Mouse (Mus musculus) small intestine, adult 2 months (tissue): ENCODE results near the gene Phka2. TPM values are rescaled to one million over a fixed set of nuclear protein-coding genes. Genes with fewer than 3 reads are reported as not detected.

Experiments used
- H3K27ac ChIP-seq: fragments of 200-500 bp; 2 replicates; pipeline ENCODE4 v1.5.1; 2012; ENCODE audit warnings: low read depth, low read length, control low read depth, inconsistent platforms; ENCODE audit not compliant: insufficient read depth
- H3K27me3 ChIP-seq: fragments of 200-500 bp; 2 replicates; pipeline ENCODE4 v1.6.1; 2012; ENCODE audit warnings: mild to moderate bottlenecking, moderate library complexity, low read length, inconsistent platforms; ENCODE audit not compliant: control insufficient read depth, insufficient read depth
- H3K36me3 ChIP-seq: fragments of 200-500 bp; 2 replicates; pipeline ENCODE4 v1.6.1; 2012; ENCODE audit warnings: mild to moderate bottlenecking, low read length, control low read depth, inconsistent platforms; ENCODE audit not compliant: control insufficient read depth, insufficient read depth
- H3K4me1 ChIP-seq: fragments of 200-500 bp; 2 replicates; pipeline ENCODE4 v1.6.1; 2012; ENCODE audit warnings: low read length, inconsistent platforms, mixed read lengths; ENCODE audit not compliant: control insufficient read depth, insufficient read depth, insufficient read length
- H3K4me3 ChIP-seq: fragments of 200-500 bp; 2 replicates; pipeline ENCODE4 v1.5.1; 2012; ENCODE audit warnings: low read depth, mild to moderate bottlenecking, control low read depth, inconsistent platforms, low read length, moderate library complexity
- CTCF ChIP-seq: fragments of 200-500 bp; IDR thresholded peaks from 2 replicates; pipeline ENCODE4 v1.5.1; 2012; ENCODE audit warnings: low read depth, mild to moderate bottlenecking, control low read depth, inconsistent platforms, low read length, moderate library complexity, mixed read lengths; ENCODE audit not compliant: insufficient replicate concordance, insufficient read length; ENCODE audit errors: extremely low read depth
- POLR2A ChIP-seq: fragments of 200-500 bp; IDR thresholded peaks from 2 replicates; pipeline ENCODE4 v1.6.1; 2012; ENCODE audit warnings: low read depth, mild to moderate bottlenecking, control low read depth, inconsistent platforms, low read length, moderate library complexity
- WGBS: fragments of 180-500 bp; shearing (Covaris S2); methylation state at CpG from one replicate; pipeline ENCODE4 v1.1.7; 2018; 5-methylcytosine and 5-hydroxymethylcytosine counted together
- polyA plus RNA-seq: library from polyadenylated mRNA; depleted of rRNA; stranded (reverse); fragments of >200 nt; gene quantifications from 2 replicates; pipeline ENCODE4 v1.2.3, GENCODE M21; 2012

The Phka2 gene
- polyA plus RNA-seq, 1 experiment = 3.1 TPM

GRCm38 (mm10) chrX:160583589-160583988 is 81.6 kb downstream of the Phka2 start:
- no peaks in the 10 kb centered on the region for H3K27me3 ChIP-seq
- 82% methylated on average over 5 of the region's 5 CpGs for WGBS
- no peak for TF ChIP-seq CTCF
- TF ChIP-seq POLR2A = no peak
- H3K4me3 ChIP-seq = no peak overlapping the region
- no peak overlapping the region for H3K27ac ChIP-seq
- 0 out of 2 replicates have a peak, but pooled peaks cover under 1% of the 10 kb centered on the region for H3K36me3 ChIP-seq
- no peaks in the 10 kb centered on the region for H3K4me1 ChIP-seq

- no peaks in the 10 kb centered on the region for H3K4me1 ChIP-seq
- WGBS = 87% methylated on average over 4 of the region's 4 CpGs
- TF ChIP-seq POLR2A (no peak), CTCF (no peak)
- no peaks in the 10 kb centered on the region for H3K27me3 ChIP-seq
- H3K36me3 ChIP-seq = no peaks in the 10 kb centered on the region
- no peak overlapping the region for H3K4me3 ChIP-seq
- H3K27ac ChIP-seq = no peak overlapping the region
Measured at GRCm38 (mm10) chrX:160584148-160584838, 82.3 kb downstream of the Phka2 start.

DNA sequence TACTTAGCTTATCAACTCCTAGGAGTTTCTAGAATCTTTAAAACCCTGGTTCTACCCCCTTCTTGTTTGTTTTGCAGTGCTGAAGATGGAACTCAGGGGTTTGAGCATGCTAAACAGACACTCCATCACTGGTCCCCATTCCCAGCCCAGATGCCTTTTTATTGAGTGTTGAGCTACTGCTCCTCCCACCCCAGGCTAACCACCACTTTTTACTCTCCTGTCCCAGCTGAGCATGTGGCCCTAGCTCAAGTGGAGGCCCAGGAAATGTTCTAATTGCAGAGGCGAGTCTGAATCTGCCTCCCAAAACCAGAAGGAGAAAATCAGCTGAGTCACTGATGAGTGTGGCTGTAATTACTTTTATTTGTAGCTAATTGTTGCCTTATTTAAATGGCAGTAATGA is 83.1 kb downstream of the Phka2 start:
- no peak for TF ChIP-seq POLR2A
- no peak for TF ChIP-seq CTCF
- H3K36me3 ChIP-seq = no peaks in the 10 kb centered on the region
- H3K27ac ChIP-seq = no peak overlapping the region
- WGBS = 65% methylated on average over 1 of the region's 1 CpGs
- H3K4me1 ChIP-seq = no peaks in the 10 kb centered on the region
- H3K4me3 ChIP-seq = no peak overlapping the region
- no peaks in the 10 kb centered on the region for H3K27me3 ChIP-seq

DNA sequence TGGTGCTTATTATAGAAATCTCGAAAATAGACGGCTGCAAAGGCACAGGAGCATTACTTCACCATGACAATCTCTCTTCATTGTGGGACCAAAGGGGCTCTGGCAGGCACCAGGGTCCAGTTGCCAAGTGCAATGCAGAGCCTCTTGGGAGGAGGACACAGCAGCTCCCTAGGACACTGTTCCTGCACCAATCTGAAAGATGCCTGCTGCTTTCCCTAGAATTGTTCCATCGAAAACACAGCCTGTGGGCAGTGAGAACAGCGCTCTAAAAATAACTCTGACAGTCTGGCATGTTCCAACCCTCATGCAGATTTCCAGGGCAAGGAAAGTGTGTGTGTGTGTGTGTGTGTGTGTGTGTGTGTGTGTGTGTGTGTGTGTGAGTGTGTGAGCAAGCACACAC is 86.6 kb downstream of the Phka2 start:
- 89% methylated on average over 4 of the region's 4 CpGs for whole genome bisulfite sequencing

GRCm38 (mm10) chrX:160590147-160590546 is 88.2 kb downstream of the Phka2 start:
- H3K4me3 ChIP-seq = no peak overlapping the region
- 97% methylated on average over 7 of the region's 7 CpGs for WGBS
- TF ChIP-seq POLR2A (no peak), CTCF (no peak)
- no peaks in the 10 kb centered on the region for H3K4me1 ChIP-seq
- no peak overlapping the region for H3K27ac ChIP-seq
- no peaks in the 10 kb centered on the region for H3K27me3 ChIP-seq
- H3K36me3 ChIP-seq = no peaks in the 10 kb centered on the region

More for the DNA sequence above, 86.6 kb downstream of the Phka2 start:
- Histone ChIP-seq H3K27ac (no peak overlapping the region), H3K27me3 (no peaks in the 10 kb centered on the region), H3K4me3 (no peak overlapping the region), H3K4me1 (no peaks in the 10 kb centered on the region), H3K36me3 (no peaks in the 10 kb centered on the region)
- TF ChIP-seq POLR2A (no peak), CTCF (no peak)

- no peaks in the 10 kb centered on the region for H3K4me1 ChIP-seq
- TF ChIP-seq POLR2A = no peak
- no peak for TF ChIP-seq CTCF
- 82% methylated on average over 6 of the region's 6 CpGs for WGBS
Measured at GRCm38 (mm10) chrX:160592933-160593332, 91.0 kb downstream of the Phka2 start.

GRCm38 (mm10) chrX:160598055-160598454 is 96.1 kb downstream of the Phka2 start:
- 87% methylated on average over 2 of the region's 2 CpGs for WGBS
- H3K4me3 ChIP-seq = no peak overlapping the region
- H3K27ac ChIP-seq = no peak overlapping the region
- peaks cover 3% of the 10 kb centered on the region; the same call in 1 of the 2 replicates for H3K4me1 ChIP-seq
- H3K27me3 ChIP-seq = no peaks in the 10 kb centered on the region
- no peaks in the 10 kb centered on the region for H3K36me3 ChIP-seq
- TF ChIP-seq POLR2A = no peak
- no peak for TF ChIP-seq CTCF

More at GRCm38 (mm10) chrX:160592933-160593332, 91.0 kb downstream of the Phka2 start:
- Histone ChIP-seq H3K27ac (no peak overlapping the region), H3K27me3 (no peaks in the 10 kb centered on the region), H3K36me3 (no peaks in the 10 kb centered on the region), H3K4me3 (no peak overlapping the region)
